Mouse (Mus musculus) intestine, postnatal 0 days (tissue): ENCODE measurements around the gene Fmo5. TPM values are rescaled to one million over a fixed set of nuclear protein-coding genes. Genes with fewer than 3 reads are reported as not detected.

ENCODE experiments used
- ATAC-seq: fragments of 200-750 bp; cut with Nextera tagmentation; 2 replicates; pipeline ENCODE4 v1.8.0; 2017; ENCODE audit warnings: mild to moderate bottlenecking, moderate TSS enrichment, moderate library complexity
- H3K27ac ChIP-seq: fragments of 300-500 bp; sonication (generic); 2 replicates; pipeline ENCODE4 v1.5.1; 2014; ENCODE audit warnings: mild to moderate bottlenecking, low read depth, low read length, moderate library complexity
- H3K27me3 ChIP-seq: fragments of 300-500 bp; sonication (generic); replicated peaks from 2 replicates; pipeline ENCODE4 v1.6.1; 2014; ENCODE audit warnings: low read length, mixed read lengths; ENCODE audit not compliant: control insufficient read depth, insufficient read depth
- H3K36me3 ChIP-seq: fragments of 300-500 bp; sonication (generic); 2 replicates; pipeline ENCODE4 v1.6.1; 2014; ENCODE audit warnings: mild to moderate bottlenecking, moderate library complexity; ENCODE audit not compliant: control insufficient read depth, insufficient read depth
- H3K4me1 ChIP-seq: fragments of 300-500 bp; sonication (generic); replicated peaks from 2 replicates; pipeline ENCODE4 v1.6.1; 2014; ENCODE audit warnings: antibody characterized with exemption, low read length, mixed read lengths; ENCODE audit not compliant: control insufficient read depth, insufficient read depth
- H3K4me2 ChIP-seq: fragments of 300-500 bp; sonication (generic); replicated peaks from 2 replicates; pipeline ENCODE4 v1.6.1; 2014; ENCODE audit warnings: low read depth, mild to moderate bottlenecking, moderate library complexity
- H3K4me3 ChIP-seq: fragments of 300-500 bp; sonication (generic); 2 replicates; pipeline ENCODE4 v1.5.1; 2014; ENCODE audit warnings: low read depth, low read length
- H3K9ac ChIP-seq: fragments of 300-500 bp; sonication (generic); 2 replicates; pipeline ENCODE4 v1.6.1; 2014; ENCODE audit warnings: mild to moderate bottlenecking, low read depth, low read length
- H3K9me3 ChIP-seq: fragments of 300-500 bp; sonication (generic); 2 replicates; pipeline ENCODE4 v1.6.1; 2016; ENCODE audit warnings: mixed run types; ENCODE audit not compliant: control insufficient read depth
- CTCF ChIP-seq: sonication (generic); IDR thresholded peaks from 2 replicates; pipeline ENCODE4 v1.5.1; 2016; ENCODE audit warnings: low read depth, mild to moderate bottlenecking, control low read depth, antibody characterized with exemption, moderate library complexity
- WGBS: fragments of 180-500 bp; shearing (Covaris S2); extraction: QIAGEN DNeasy Blood & Tissue Kit; methylation state at CpG from one replicate; pipeline ENCODE4 v1.1.7; 2014; 5-methylcytosine and 5-hydroxymethylcytosine counted together
- microRNA-seq: library from miRNA; unstranded; fragments of <30 nt; microRNA quantifications from one replicate; pipeline ENCODE4, GENCODE M21; 2016
- polyA plus RNA-seq: library from polyadenylated mRNA; unstranded; fragments of >200 nt; fragmentation: Nextera tagmentation; extraction: Ambion mirVana; gene quantifications from 2 replicates; pipeline ENCODE4 v1.2.1, GENCODE M21; 2015

The Fmo5 gene
- polyA plus RNA-seq, 1 experiment from 2014 or later, result 94.6 TPM

- WGBS, result 88% methylated on average over 11 of the region's 11 CpGs
Observed at GRCm38 (mm10) chr3:97702448-97703080, 74.0 kb downstream of the Fmo5 start.

More at GRCm38 (mm10) chr3:97702448-97703080, 74.0 kb downstream of the Fmo5 start:
- no peak overlapping the region for H3K27ac ChIP-seq
- no peaks in the 10 kb centered on the region for H3K4me1 ChIP-seq
- no peaks in the 10 kb centered on the region for H3K9me3 ChIP-seq
- H3K27me3 ChIP-seq, result no peaks in the 10 kb centered on the region
- H3K9ac ChIP-seq, result no peak overlapping the region
- ATAC-seq, result no peak
- H3K4me3 ChIP-seq, result no peak overlapping the region
- no peak for TF ChIP-seq CTCF
- H3K36me3 ChIP-seq, result no peaks in the 10 kb centered on the region
- H3K4me2 ChIP-seq, result no peak overlapping the region

Small RNAs within 50 kb of the gene (microRNA-seq; reads per million reads assigned to microRNA genes)
- gene Mir7225, result not detected

Other genes starting within 250 kb of the Fmo5 start
- not detected in 2 replicates for gene Olfr1402, start 206.8 kb upstream of the Fmo5 start, polyA plus RNA-seq
- 9.0 and 9.9 TPM in 2 replicates for gene Chd1l, start 18.6 kb upstream of the Fmo5 start, polyA plus RNA-seq
- 3.1 and 4.1 TPM in 2 replicates for gene Prkab2, start 29.4 kb downstream of the Fmo5 start, polyA plus RNA-seq
- not detected in 2 replicates for gene Gm17651, start 45.9 kb downstream of the Fmo5 start, polyA plus RNA-seq